Mouse (Mus musculus) cortical plate, adult 2 months (tissue): ENCODE measurements around the gene Kcna7. TPM values are rescaled to one million over a fixed set of nuclear protein-coding genes. Genes with fewer than 3 reads are reported as not detected.
"Not testable (repeated sequence)": the region's sequence is repeated elsewhere in the genome, so short reads cannot be mapped to it uniquely, and the experiment has no call there.

ENCODE experiments used
- H3K27ac ChIP-seq: fragments of 200-500 bp; 2 replicates; pipeline ENCODE4 v1.5.1; 2012; ENCODE audit warnings: low read length, control low read depth, inconsistent platforms; ENCODE audit not compliant: insufficient read depth
- H3K4me1 ChIP-seq: fragments of 200-500 bp; 2 replicates; pipeline ENCODE4 v1.6.1; 2011; ENCODE audit warnings: low read length; ENCODE audit not compliant: control insufficient read depth, insufficient read depth
- H3K4me3 ChIP-seq: fragments of 200-500 bp; 2 replicates; pipeline ENCODE4 v1.5.1; 2011; ENCODE audit warnings: mild to moderate bottlenecking, low read length, control low read depth; ENCODE audit not compliant: insufficient read depth
- CTCF ChIP-seq: fragments of 200-500 bp; IDR thresholded peaks from 2 replicates; pipeline ENCODE4 v1.5.1; 2011; ENCODE audit warnings: mild to moderate bottlenecking, control low read depth, low read length; ENCODE audit not compliant: insufficient read depth; ENCODE audit errors: extremely low read depth
- POLR2A ChIP-seq: fragments of 200-500 bp; IDR thresholded peaks from 2 replicates; pipeline ENCODE4 v1.6.1; 2011; ENCODE audit warnings: mild to moderate bottlenecking, low read length, control low read depth; ENCODE audit not compliant: insufficient read depth; ENCODE audit errors: extremely low read depth
- polyA plus RNA-seq: library from polyadenylated mRNA; depleted of rRNA; stranded (reverse); fragments of >200 nt; gene quantifications from 2 replicates; pipeline ENCODE4 v1.2.3, GENCODE M21; 2012

The Kcna7 gene
- polyA plus RNA-seq, 1 experiment: not detected

DNA sequence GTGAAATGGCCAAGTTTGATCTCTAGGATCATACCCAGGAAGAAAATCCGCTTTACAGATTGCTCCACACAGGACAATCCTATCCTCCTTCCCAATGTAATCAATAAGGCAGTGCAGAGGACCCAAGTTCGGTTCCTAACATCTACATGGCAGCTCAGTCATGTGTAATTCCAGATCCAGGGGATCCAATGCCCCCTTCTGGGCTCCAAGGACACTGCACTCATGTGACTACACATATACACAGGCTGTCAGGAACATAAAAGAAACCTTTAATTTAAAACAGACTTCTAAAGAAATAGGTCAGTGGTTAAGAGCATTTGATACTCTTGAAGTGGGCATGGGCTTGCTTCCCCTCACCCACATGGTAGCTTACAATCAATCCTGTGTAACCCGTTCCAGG is 19.4 kb upstream of the Kcna7 start:
- 0 out of 2 replicates have a peak, but pooled peaks have one; percentile 12 for TF ChIP-seq CTCF
- no peak for TF ChIP-seq POLR2A
- H3K4me1 ChIP-seq: no peaks in the 10 kb centered on the region
- H3K27ac ChIP-seq: no peak overlapping the region
- no peak overlapping the region for H3K4me3 ChIP-seq

DNA sequence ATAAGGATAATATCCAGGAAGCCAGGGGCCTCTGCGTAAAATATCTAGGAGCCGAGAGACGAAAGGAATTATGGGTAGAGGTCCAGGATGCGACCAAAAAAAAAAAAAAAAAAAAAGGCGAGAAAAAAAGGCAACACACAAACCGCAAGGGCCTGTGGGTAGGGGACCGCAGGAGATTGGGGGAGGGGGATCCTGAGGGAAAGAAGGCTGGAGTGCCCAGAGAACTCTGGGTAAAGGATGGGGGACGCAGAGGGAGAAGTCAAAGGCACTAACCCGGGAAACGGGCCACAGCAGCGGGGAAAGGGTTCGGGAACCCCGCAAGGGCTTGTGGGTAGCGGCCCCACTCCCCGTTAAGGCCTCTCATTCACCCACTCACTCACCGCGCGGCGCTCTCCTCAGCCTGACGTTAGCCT is 10.3 kb upstream of the Kcna7 start:
- no peak for TF ChIP-seq CTCF
- peak overlapping the region; percentile 61; the same call in 1 of the 2 replicates for H3K27ac ChIP-seq
- peak overlapping the region; percentile 52 for H3K4me3 ChIP-seq
- H3K4me1 ChIP-seq: peaks cover 6% of the 10 kb centered on the region

DNA sequence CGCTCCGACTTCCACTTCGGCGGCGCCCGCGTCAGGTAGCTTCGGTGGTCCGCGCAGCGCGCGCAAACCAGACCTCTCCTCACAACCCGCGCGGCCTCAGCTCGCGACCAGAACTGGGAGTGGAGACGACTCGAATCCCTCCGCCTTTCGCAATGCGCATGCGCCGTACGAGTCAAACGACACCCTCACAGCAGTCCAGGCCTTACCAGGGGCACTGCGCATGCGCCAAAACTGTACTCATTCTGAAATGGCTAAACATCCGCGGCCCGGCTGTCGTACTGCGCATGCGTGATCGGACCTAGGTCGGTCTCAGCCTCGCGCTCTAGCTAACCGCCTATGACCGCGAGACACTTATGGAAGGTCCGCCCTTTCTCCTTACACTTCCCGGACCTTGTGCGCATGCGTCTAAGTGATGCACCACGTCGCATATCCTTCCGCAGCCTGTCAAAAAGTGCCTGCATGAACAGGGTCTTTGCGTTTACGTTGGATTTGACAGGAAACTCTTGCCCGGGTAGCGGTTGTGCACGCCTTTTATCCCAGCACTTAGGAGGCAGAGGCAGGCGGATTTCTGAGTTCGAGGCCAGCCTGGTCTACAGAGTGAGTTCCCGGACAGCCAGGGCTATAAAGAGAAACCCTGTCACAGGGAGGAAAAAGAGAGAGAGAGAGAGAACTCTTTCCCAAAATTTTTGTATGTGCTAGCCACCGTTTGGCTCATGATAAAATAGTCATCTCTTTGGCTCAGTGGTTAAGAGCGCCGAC is 9.7 kb upstream of the Kcna7 start, which contains the start of gene Snrnp70:
Gene Snrnp70, minus strand, starts transcription at position 165 of the 759 bp plus-strand sequence.
- TF ChIP-seq CTCF (no peak), POLR2A (peak; percentile 91)
- H3K4me3 ChIP-seq: peak within 1 kb of the TSS; percentile 52

DNA sequence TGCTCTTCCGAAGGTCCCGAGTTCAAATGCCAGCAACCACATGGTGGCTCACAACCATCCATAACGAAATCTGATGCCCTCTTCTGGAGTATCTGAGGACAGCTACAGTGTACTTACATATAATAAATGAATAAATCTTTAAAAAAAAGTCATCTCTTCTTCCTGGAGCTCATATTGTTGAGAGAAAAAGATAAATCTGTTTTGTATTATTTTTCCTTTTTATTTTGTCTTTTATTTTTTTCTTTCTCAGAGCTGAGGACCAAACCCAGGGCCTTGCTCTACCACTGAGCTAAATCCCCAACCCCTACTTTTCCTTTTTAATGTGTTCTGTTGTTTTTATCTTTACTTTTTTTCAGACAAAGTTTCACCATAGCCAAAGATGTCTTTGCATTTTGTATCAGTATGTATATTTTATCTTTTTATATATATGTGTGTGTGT is 9.1 kb upstream of the Kcna7 start:
- H3K27ac ChIP-seq, H3K4me1 ChIP-seq: not testable (repeated sequence)
- H3K4me3 ChIP-seq: peak overlapping the region; percentile 52; the same call in 1 of the 2 replicates

More for the DNA sequence above, 9.7 kb upstream of the Kcna7 start, which contains the start of gene Snrnp70:
- Histone ChIP-seq H3K4me1 (peaks cover 6% of the 10 kb centered on the region), H3K27ac (peak within 1 kb of the TSS; percentile 61; the same call in 1 of the 2 replicates)

- H3K4me1 ChIP-seq: peaks cover 6% of the 10 kb centered on the region
- TF ChIP-seq POLR2A (no peak), CTCF (no peak)
- H3K27ac ChIP-seq: no peak overlapping the region
- H3K4me3 ChIP-seq: no peak overlapping the region
Measured at GRCm38 (mm10) chr7:45396787-45397186, 8.7 kb upstream of the Kcna7 start.

DNA sequence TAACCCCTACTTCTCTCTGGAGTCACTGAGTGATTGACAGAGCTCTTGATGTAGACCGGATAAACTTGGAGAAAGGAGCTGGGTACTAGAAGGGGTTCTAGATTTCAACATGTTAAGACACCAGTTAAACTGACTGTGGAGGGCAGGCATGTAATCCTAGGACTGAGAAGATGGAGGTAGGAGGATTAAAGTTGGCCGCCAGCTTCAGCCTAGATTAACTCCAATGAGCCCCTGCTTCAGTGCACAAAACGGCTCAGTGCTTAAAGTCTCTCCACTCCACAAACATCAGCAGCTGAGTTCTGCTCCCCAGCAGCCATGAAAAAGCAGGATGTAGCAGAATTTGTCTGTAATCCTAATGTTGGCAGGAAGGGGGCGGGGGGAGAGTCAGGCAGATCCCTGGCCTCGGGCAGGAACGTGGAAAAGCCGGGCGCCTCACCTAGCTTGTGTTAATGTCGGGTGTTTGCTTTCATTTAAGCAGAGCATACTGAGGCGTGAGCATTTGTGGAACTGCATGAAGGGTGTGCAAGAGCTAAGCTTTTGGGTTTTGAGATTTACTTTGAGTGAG is 3.9 kb upstream of the Kcna7 start:
- no peak overlapping the region for H3K4me3 ChIP-seq
- TF ChIP-seq POLR2A: no peak
- TF ChIP-seq CTCF: no peak
- no peaks in the 10 kb centered on the region for H3K4me1 ChIP-seq
- H3K27ac ChIP-seq: no peak overlapping the region

DNA sequence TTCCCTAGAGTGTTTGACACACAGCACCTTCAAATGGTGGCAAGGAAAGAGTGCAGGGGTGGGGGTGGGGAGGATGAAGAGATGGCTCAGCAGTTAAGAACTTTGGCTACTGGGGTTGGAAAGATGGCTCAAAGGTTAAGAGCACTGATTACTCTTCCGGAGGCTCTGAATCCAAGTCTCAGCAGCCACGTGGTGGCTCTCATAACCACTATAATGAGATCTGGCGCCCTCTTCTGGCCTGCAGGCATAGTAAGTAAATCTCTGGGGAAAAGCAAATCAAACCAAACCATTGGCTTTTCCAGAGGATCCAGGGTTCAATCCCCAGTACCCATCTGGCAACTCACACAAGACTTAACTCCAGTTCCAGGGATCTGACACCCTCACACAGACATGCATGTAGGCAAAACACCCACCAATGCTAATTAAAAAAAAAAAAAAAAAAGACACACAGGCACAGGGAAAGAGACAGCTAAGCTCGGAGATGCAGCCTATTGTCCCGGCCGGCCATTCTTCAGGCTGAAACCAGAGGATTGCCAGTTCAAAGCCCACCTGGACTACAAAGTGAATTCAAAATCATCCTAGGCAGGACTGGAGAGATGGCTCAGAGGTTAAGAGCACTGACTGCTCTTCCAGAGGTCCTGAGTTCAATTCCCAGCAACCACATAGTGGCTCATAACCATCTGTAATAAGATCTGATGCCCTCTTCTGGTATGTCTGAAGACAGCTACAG is 1.8 kb upstream of the Kcna7 start:
- no peak overlapping the region for H3K4me3 ChIP-seq
- H3K4me1 ChIP-seq: no peaks in the 10 kb centered on the region
- peak; percentile 43 for TF ChIP-seq CTCF
- TF ChIP-seq POLR2A: no peak
- no peak overlapping the region for H3K27ac ChIP-seq

DNA sequence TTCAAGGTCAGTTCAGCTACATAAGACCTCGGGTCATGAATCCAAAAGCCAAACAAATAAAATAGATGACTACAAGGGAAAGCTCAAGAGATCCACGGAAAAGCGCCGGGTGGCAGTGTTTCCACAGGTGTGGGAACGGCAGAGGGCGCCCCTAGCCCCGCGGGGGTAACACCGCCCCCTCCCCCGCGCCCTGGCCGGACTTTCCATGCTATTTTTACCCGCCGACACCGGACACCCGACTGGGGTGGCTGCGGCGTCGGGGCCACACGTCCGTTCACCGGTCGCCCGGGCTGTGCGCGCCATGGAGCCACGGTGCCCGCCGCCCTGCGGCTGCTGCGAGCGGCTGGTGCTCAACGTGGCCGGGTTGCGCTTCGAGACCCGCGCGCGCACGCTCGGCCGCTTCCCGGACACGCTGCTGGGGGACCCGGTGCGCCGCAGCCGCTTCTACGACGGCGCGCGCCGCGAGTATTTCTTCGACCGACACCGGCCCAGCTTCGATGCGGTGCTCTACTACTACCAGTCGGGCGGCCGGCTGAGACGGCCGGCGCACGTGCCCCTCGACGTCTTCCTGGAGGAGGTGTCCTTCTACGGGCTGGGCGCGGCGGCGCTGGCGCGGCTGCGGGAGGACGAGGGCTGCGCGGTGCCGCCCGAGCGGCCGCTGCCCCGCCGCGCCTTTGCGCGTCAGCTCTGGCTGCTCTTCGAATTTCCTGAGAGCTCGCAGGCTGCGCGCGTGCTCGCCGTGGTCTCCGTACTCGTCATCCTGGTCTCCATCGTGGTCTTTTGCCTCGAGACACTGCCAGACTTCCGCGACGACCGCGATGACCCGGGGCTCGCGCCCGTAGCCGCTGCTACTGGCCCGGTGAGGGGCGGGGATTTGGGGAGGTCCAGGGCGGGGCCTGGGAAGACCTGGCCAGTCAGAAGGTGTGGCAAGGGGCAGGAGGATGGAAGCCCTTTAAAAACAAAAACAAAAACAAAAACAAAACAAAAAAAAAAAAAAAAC is 1.0 kb downstream of the Kcna7 start:
- Histone ChIP-seq H3K4me1 (no peaks in the 10 kb centered on the region), H3K4me3 (no peak overlapping the region), H3K27ac (no peak overlapping the region)
- TF ChIP-seq CTCF (no peak), POLR2A (no peak)

DNA sequence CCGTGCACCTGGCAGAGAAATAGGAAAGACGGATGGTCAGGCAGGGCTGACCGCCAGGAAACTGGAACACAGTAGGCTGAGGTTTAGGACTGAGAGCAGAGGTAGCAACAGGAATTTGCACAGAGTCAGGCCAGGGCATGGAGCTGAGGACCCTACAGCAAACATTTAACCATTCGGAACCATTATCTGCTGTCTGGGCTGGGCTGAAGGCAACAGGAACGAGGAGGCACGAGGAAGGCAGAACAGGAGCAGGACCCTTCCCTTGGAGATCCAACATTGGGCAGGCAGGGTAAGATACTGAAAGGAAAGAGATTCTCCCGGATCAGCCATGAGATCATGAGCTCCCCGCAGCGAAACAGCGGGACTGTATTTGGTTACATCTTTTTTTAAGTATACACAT is 2.4 kb downstream of the Kcna7 start:
- TF ChIP-seq CTCF: no peak
- no peak overlapping the region for H3K4me3 ChIP-seq
- no peak overlapping the region for H3K27ac ChIP-seq
- no peaks in the 10 kb centered on the region for H3K4me1 ChIP-seq
